Mouse (Mus musculus) erythroblast, embryonic 14.5 days (primary cell): Measurements from ENCODE around the gene Adamts12.

Source experiments
- GATA1 ChIP-seq: IDR thresholded peaks from 2 replicates; pipeline ENCODE4 v1.6.1; 2012; ENCODE audit warnings: low read length, inconsistent platforms, mixed read lengths
- TAL1 ChIP-seq: IDR thresholded peaks from 3 replicates; pipeline ENCODE4 v1.6.1; 2012; ENCODE audit warnings: low read length, inconsistent platforms, mixed read lengths

DNA sequence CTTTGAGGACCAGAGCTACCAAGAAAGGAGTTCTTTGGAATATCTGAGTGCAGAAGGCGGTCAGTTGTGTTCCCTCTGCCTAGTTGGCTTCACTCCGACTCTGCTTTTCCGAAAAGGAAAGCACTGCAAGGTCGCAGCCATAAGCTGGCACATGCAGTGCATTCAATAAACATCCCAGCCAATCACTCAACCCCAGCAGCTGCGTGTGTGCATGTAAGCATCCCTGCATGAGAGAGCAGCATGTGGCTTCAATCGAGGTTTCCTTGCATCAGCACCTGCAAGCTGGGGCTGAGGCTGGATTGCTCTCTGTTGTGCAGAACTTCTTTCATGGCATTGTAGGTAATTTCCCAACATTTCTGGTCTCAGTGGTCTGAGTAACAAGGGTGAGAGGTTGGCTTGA lies 230.4 kb downstream of the Adamts12 start:
- TF ChIP-seq GATA1 (no peak), TAL1 (no peak)
